Mouse (Mus musculus): ENCODE measurements around the gene Fgl2. TPM values are rescaled to one million over a fixed set of nuclear protein-coding genes. Genes with fewer than 3 reads are reported as not detected.

Fgl2 gene
- polyA plus RNA-seq, 1 experiment from 2014 or later: 0.81 TPM

- H3K9ac ChIP-seq: no peak overlapping the region
- no peak overlapping the region for H3K4me2 ChIP-seq (replicated peaks)
- no peaks in the 10 kb centered on the region for H3K27me3 ChIP-seq
- peaks cover 16% of the 10 kb centered on the region for H3K4me1 ChIP-seq
- 93% methylated on average over 9 of the region's 9 CpGs for WGBS
- no peaks in the 10 kb centered on the region for H3K36me3 ChIP-seq
- no peak overlapping the region for H3K27ac ChIP-seq
- ATAC-seq (ENCODE audit: insufficient number of reproducible peaks, insufficient read depth, low FRiP score, low TSS enrichment): no peak
- H3K9me3 ChIP-seq: no peaks in the 10 kb centered on the region
- H3K4me3 ChIP-seq: no peak overlapping the region
Observed at GRCm38 (mm10) chr5:21384976-21385375, 12.5 kb downstream of the Fgl2 start.

GRCm38 (mm10) chr5:21386432-21386831 lies 14.0 kb downstream of the Fgl2 start:
- Histone ChIP-seq H3K27ac (no peak overlapping the region), H3K27me3 (no peaks in the 10 kb centered on the region), H3K36me3 (no peaks in the 10 kb centered on the region), H3K9ac (no peak overlapping the region), H3K4me3 (no peak overlapping the region), H3K4me1 (peaks cover 16% of the 10 kb centered on the region), H3K4me2 (replicated peaks) (no peak overlapping the region), H3K9me3 (no peaks in the 10 kb centered on the region)
- 82% methylated on average over 4 of the region's 4 CpGs for WGBS
- ATAC-seq (ENCODE audit: insufficient number of reproducible peaks, insufficient read depth, low FRiP score, low TSS enrichment): no peak

- Histone ChIP-seq H3K36me3 (no peaks in the 10 kb centered on the region), H3K27me3 (no peaks in the 10 kb centered on the region), H3K9me3 (no peaks in the 10 kb centered on the region), H3K4me3 (no peak overlapping the region), H3K27ac (no peak overlapping the region), H3K4me2 (replicated peaks) (no peak overlapping the region), H3K4me1 (peaks cover 16% of the 10 kb centered on the region), H3K9ac (no peak overlapping the region)
- no peak for ATAC-seq (ENCODE audit: insufficient number of reproducible peaks, insufficient read depth, low FRiP score, low TSS enrichment)
Observed at GRCm38 (mm10) chr5:21387340-21387739, 14.9 kb downstream of the Fgl2 start.

- H3K4me3 ChIP-seq: no peak overlapping the region
Observed at GRCm38 (mm10) chr5:21388855-21389254, 16.4 kb downstream of the Fgl2 start.

GRCm38 (mm10) chr5:21391616-21392384 lies 19.4 kb downstream of the Fgl2 start:
- H3K4me3 ChIP-seq: no peak overlapping the region
- no peaks in the 10 kb centered on the region for H3K9me3 ChIP-seq
- no peak for ATAC-seq (ENCODE audit: insufficient number of reproducible peaks, insufficient read depth, low FRiP score, low TSS enrichment)
- H3K27me3 ChIP-seq: no peaks in the 10 kb centered on the region
- no peaks in the 10 kb centered on the region for H3K4me1 ChIP-seq
- no peaks in the 10 kb centered on the region for H3K36me3 ChIP-seq
- H3K27ac ChIP-seq: no peak overlapping the region
- no peak overlapping the region for H3K4me2 ChIP-seq (replicated peaks)
- WGBS: 65% methylated on average over 12 of the region's 13 CpGs
- H3K9ac ChIP-seq: no peak overlapping the region

More at GRCm38 (mm10) chr5:21388855-21389254, 16.4 kb downstream of the Fgl2 start:
- no peak overlapping the region for H3K4me2 ChIP-seq (replicated peaks)
- H3K9ac ChIP-seq: no peak overlapping the region
- no peaks in the 10 kb centered on the region for H3K9me3 ChIP-seq
- H3K27me3 ChIP-seq: no peaks in the 10 kb centered on the region
- peaks cover 2% of the 10 kb centered on the region for H3K4me1 ChIP-seq
- no peak overlapping the region for H3K27ac ChIP-seq
- H3K36me3 ChIP-seq: no peaks in the 10 kb centered on the region
- ATAC-seq (ENCODE audit: insufficient number of reproducible peaks, insufficient read depth, low FRiP score, low TSS enrichment): no peak
- WGBS: 74% methylated on average over 4 of the region's 4 CpGs

GRCm38 (mm10) chr5:21394562-21394961 lies 22.1 kb downstream of the Fgl2 start:
- 86% methylated on average over 2 of the region's 2 CpGs for WGBS
- Histone ChIP-seq H3K9me3 (no peaks in the 10 kb centered on the region), H3K27ac (no peak overlapping the region), H3K9ac (no peak overlapping the region), H3K4me2 (replicated peaks) (no peak overlapping the region), H3K27me3 (no peaks in the 10 kb centered on the region), H3K36me3 (no peaks in the 10 kb centered on the region), H3K4me3 (no peak overlapping the region), H3K4me1 (no peaks in the 10 kb centered on the region)
- no peak for ATAC-seq (ENCODE audit: insufficient number of reproducible peaks, insufficient read depth, low FRiP score, low TSS enrichment)

- no peaks in the 10 kb centered on the region for H3K36me3 ChIP-seq
- H3K4me2 ChIP-seq (replicated peaks): no peak overlapping the region
- H3K9ac ChIP-seq: no peak overlapping the region
- ATAC-seq (ENCODE audit: insufficient number of reproducible peaks, insufficient read depth, low FRiP score, low TSS enrichment): no peak
- H3K27ac ChIP-seq: no peak overlapping the region
- no peaks in the 10 kb centered on the region for H3K27me3 ChIP-seq
- H3K4me3 ChIP-seq: no peak overlapping the region
- 45% methylated on average over 7 of the region's 7 CpGs for WGBS
- H3K9me3 ChIP-seq: no peaks in the 10 kb centered on the region
- H3K4me1 ChIP-seq: no peaks in the 10 kb centered on the region
Observed at GRCm38 (mm10) chr5:21395205-21395840, 22.9 kb downstream of the Fgl2 start.

GRCm38 (mm10) chr5:21411261-21411666 lies 38.8 kb downstream of the Fgl2 start:
- Histone ChIP-seq H3K4me3 (no peak overlapping the region), H3K9me3 (no peaks in the 10 kb centered on the region), H3K27me3 (no peaks in the 10 kb centered on the region), H3K9ac (no peak overlapping the region), H3K27ac (no peak overlapping the region), H3K4me2 (replicated peaks) (no peak overlapping the region), H3K36me3 (no peaks in the 10 kb centered on the region), H3K4me1 (no peaks in the 10 kb centered on the region)
- WGBS: 84% methylated on average over 5 of the region's 5 CpGs
- no peak for ATAC-seq (ENCODE audit: insufficient number of reproducible peaks, insufficient read depth, low FRiP score, low TSS enrichment)

- no peaks in the 10 kb centered on the region for H3K4me1 ChIP-seq
- H3K27ac ChIP-seq: no peak overlapping the region
- no peak overlapping the region for H3K9ac ChIP-seq
- ATAC-seq (ENCODE audit: insufficient number of reproducible peaks, insufficient read depth, low FRiP score, low TSS enrichment): no peak
- H3K4me2 ChIP-seq (replicated peaks): no peak overlapping the region
- H3K36me3 ChIP-seq: no peaks in the 10 kb centered on the region
- H3K4me3 ChIP-seq: no peak overlapping the region
- no peaks in the 10 kb centered on the region for H3K9me3 ChIP-seq
- H3K27me3 ChIP-seq: no peaks in the 10 kb centered on the region
- 61% methylated on average over 5 of the region's 5 CpGs for WGBS
Observed at GRCm38 (mm10) chr5:21412056-21412455, 39.6 kb downstream of the Fgl2 start.

- no peak for ATAC-seq (ENCODE audit: insufficient number of reproducible peaks, insufficient read depth, low FRiP score, low TSS enrichment)
- Histone ChIP-seq H3K27me3 (no peaks in the 10 kb centered on the region), H3K9ac (no peak overlapping the region), H3K4me3 (no peak overlapping the region), H3K4me1 (no peaks in the 10 kb centered on the region), H3K9me3 (no peaks in the 10 kb centered on the region), H3K4me2 (replicated peaks) (no peak overlapping the region), H3K27ac (no peak overlapping the region), H3K36me3 (no peaks in the 10 kb centered on the region)
- WGBS: 88% methylated on average over 3 of the region's 3 CpGs
Observed at GRCm38 (mm10) chr5:21413322-21413721, 40.9 kb downstream of the Fgl2 start.

GRCm38 (mm10) chr5:21414116-21414820 lies 41.8 kb downstream of the Fgl2 start:
- H3K4me2 ChIP-seq (replicated peaks): no peak overlapping the region
- 73% methylated on average over 1 of the region's 1 CpGs for WGBS
- no peaks in the 10 kb centered on the region for H3K9me3 ChIP-seq
- H3K27me3 ChIP-seq: no peaks in the 10 kb centered on the region
- no peak overlapping the region for H3K9ac ChIP-seq
- no peak overlapping the region for H3K27ac ChIP-seq
- H3K4me1 ChIP-seq: no peaks in the 10 kb centered on the region
- no peak for ATAC-seq (ENCODE audit: insufficient number of reproducible peaks, insufficient read depth, low FRiP score, low TSS enrichment)
- H3K36me3 ChIP-seq: no peaks in the 10 kb centered on the region
- no peak overlapping the region for H3K4me3 ChIP-seq

- Histone ChIP-seq H3K4me2 (replicated peaks) (no peak overlapping the region), H3K27ac (no peak overlapping the region), H3K4me3 (no peak overlapping the region), H3K9ac (no peak overlapping the region), H3K27me3 (no peaks in the 10 kb centered on the region), H3K4me1 (no peaks in the 10 kb centered on the region), H3K36me3 (no peaks in the 10 kb centered on the region), H3K9me3 (no peaks in the 10 kb centered on the region)
- 59% methylated on average over 4 of the region's 4 CpGs for WGBS
- ATAC-seq (ENCODE audit: insufficient number of reproducible peaks, insufficient read depth, low FRiP score, low TSS enrichment): no peak
Observed at GRCm38 (mm10) chr5:21418613-21419012, 46.2 kb downstream of the Fgl2 start.

Measured in embryonic facial prominence, embryonic 12.5 days (tissue).